Mouse (Mus musculus): ENCODE data around the gene Pcif1. TPM values are rescaled to one million over a fixed set of nuclear protein-coding genes. Genes with fewer than 3 reads are reported as not detected.

The Pcif1 gene
- total and polyA plus RNA-seq, 3 experiments, result 20.0 to 59.1 (median 33.6) TPM

GRCm38 (mm10) chr2:164912749-164913427, 33.8 kb downstream of the Pcif1 start:
- peaks cover 3% of the 10 kb centered on the region for H3K9me3 ChIP-seq (replicated peaks; ENCODE audit: low read length)
- H3K27ac ChIP-seq (ENCODE audit: insufficient read depth, low read depth), result peak overlapping the region; percentile 27
- TF ChIP-seq NRF1 (IDR thresholded peaks at IDR 0.05; ENCODE audit: low read depth, low read length) (no peak), ZNF384 (IDR thresholded peaks at IDR 0.05; ENCODE audit: low read depth, low read length) (peak; percentile 54), JUND (conservative IDR thresholded peaks at IDR 0.05; ENCODE audit: low read depth, low read length) (no peak)
- no peaks in the 10 kb centered on the region for H3K27me3 ChIP-seq (replicated peaks)
- peak overlapping the region; percentile 41 for H3K4me2 ChIP-seq (ENCODE audit: insufficient read depth, low read depth, poor library complexity, severe bottlenecking)
- peak overlapping the region; percentile 90; the same call in 1 of the 2 replicates for H3K9ac ChIP-seq (ENCODE audit: insufficient read depth, low read depth)
- peaks cover 12 to 45% of the 10 kb centered on the region in 2 experiments for H3K4me1 ChIP-seq (ENCODE audit: control insufficient read depth in 1 of 2, insufficient read depth in 2 of 2)
- H3K79me2 ChIP-seq (replicated peaks; ENCODE audit: control insufficient read depth, extremely low read depth, insufficient read depth, poor library complexity, severe bottlenecking), result peaks cover 10% of the 10 kb centered on the region
- dilution Hi-C loops (cut with MboI; ENCODE audit: extremely low pct_ligation_motif_present, extremely low pct_unique_long_range_greater_than_20kb, low sequenced_read_pairs), result no loop called here
- in situ Hi-C loops (cut with MboI; ENCODE audit: low pct_ligation_motif_present, low pct_unique_long_range_greater_than_20kb, low sequenced_read_pairs), result no loop called here
- peak; percentile 19 for DNase-seq (ENCODE audit: extremely low read depth)
- peaks cover 13 to 21% of the 10 kb centered on the region in 2 experiments for H3K36me3 ChIP-seq (replicated peaks in 1 of 2; ENCODE audit: control insufficient read depth in 1 of 2, insufficient read depth in 1 of 2, low read length in 1 of 2)
- peak overlapping the region in 2 of 3 experiments; percentile 11 to 90 for H3K4me3 ChIP-seq (replicated peaks in 1 of 3; ENCODE audit: low read depth in 2 of 3, low read length in 2 of 3, poor library complexity in 1 of 3)

DNA sequence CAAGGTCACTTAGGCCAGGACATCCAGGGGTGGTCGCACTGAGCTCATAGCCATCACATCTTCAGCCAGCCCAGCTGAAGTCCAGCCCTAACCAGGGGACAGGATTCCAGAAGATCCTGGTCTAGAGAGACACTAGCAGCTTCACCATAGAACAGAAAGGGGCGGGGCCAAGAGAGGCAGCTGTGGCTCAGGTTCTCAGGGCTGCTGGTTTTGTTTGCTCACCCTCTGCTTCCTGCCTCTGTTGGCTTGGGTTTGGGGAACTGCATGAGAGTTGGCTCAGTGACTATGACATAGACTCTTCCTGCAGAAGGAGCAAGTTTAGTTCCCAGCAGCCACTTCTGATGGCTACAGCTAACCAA, 34.3 kb downstream of the Pcif1 start:
- in situ Hi-C loops (cut with MboI; ENCODE audit: low pct_ligation_motif_present, low pct_unique_long_range_greater_than_20kb, low sequenced_read_pairs) (no loop called here), dilution Hi-C loops (cut with MboI; ENCODE audit: extremely low pct_ligation_motif_present, extremely low pct_unique_long_range_greater_than_20kb, low sequenced_read_pairs) (no loop called here)
- no peak overlapping the region for H3K9ac ChIP-seq (ENCODE audit: insufficient read depth, low read depth)
- peaks cover 8 to 19% of the 10 kb centered on the region in 2 experiments for H3K36me3 ChIP-seq (replicated peaks in 1 of 2; ENCODE audit: control insufficient read depth in 1 of 2, insufficient read depth in 1 of 2, low read length in 1 of 2)
- H3K27me3 ChIP-seq (replicated peaks), result no peaks in the 10 kb centered on the region
- peak; percentile 91 for DNase-seq (ENCODE audit: extremely low read depth)
- no peak overlapping the region for H3K4me3 ChIP-seq (replicated peaks in 1 of 3; ENCODE audit: low read depth in 2 of 3, low read length in 2 of 3, poor library complexity in 1 of 3)
- peaks cover 12 to 45% of the 10 kb centered on the region in 2 experiments for H3K4me1 ChIP-seq (ENCODE audit: control insufficient read depth in 1 of 2, insufficient read depth in 2 of 2)
- H3K27ac ChIP-seq (ENCODE audit: insufficient read depth, low read depth), result peak overlapping the region; percentile 27
- H3K9me3 ChIP-seq (replicated peaks; ENCODE audit: low read length), result no peaks in the 10 kb centered on the region
- H3K4me2 ChIP-seq (ENCODE audit: insufficient read depth, low read depth, poor library complexity, severe bottlenecking), result no peak overlapping the region
- peaks cover 10% of the 10 kb centered on the region for H3K79me2 ChIP-seq (replicated peaks; ENCODE audit: control insufficient read depth, extremely low read depth, insufficient read depth, poor library complexity, severe bottlenecking)
- TF ChIP-seq POLR2AphosphoS2 (IDR thresholded peaks at IDR 0.05; ENCODE audit: low read depth, low read length), result no peak
- no peak for TF ChIP-seq NELFE (IDR thresholded peaks at IDR 0.05; ENCODE audit: low read depth, low read length)
- no peak for TF ChIP-seq USF1 (IDR thresholded peaks at IDR 0.05; ENCODE audit: low read depth, low read length)
- no peak for TF ChIP-seq RCOR1 (conservative IDR thresholded peaks at IDR 0.05; ENCODE audit: low read depth, low read length)
- no peak for TF ChIP-seq ZMIZ1 (IDR thresholded peaks at IDR 0.05; ENCODE audit: low read depth, low read length)
- no peak for TF ChIP-seq RAD21 (IDR thresholded peaks at IDR 0.05; ENCODE audit: low read depth, low read length)
- TF ChIP-seq SIN3A (IDR thresholded peaks at IDR 0.05; ENCODE audit: low read length), result no peak
- 0 out of 2 replicates have a peak, but pooled peaks have one; percentile 8 for TF ChIP-seq ETS1 (conservative IDR thresholded peaks at IDR 0.05; ENCODE audit: low read depth, low read length)
- no peak for TF ChIP-seq MAFK (IDR thresholded peaks at IDR 0.05; ENCODE audit: insufficient replicate concordance, low read length)
- TF ChIP-seq CTCF (conservative IDR thresholded peaks at IDR 0.05 in 1 of 2, IDR thresholded peaks at IDR 0.05 in 1 of 2; ENCODE audit: low read depth in 2 of 2, low read length in 2 of 2), result no peak
- no peak for TF ChIP-seq MAX (IDR thresholded peaks at IDR 0.05; ENCODE audit: low read length)
- no peak for TF ChIP-seq UBTF (IDR thresholded peaks at IDR 0.05; ENCODE audit: low read depth, low read length)
- no peak for TF ChIP-seq MYC (IDR thresholded peaks at IDR 0.05; ENCODE audit: low read depth, low read length)
- 0 out of 2 replicates have a peak, but pooled peaks have one; percentile 45 for TF ChIP-seq ELF1 (IDR thresholded peaks at IDR 0.05; ENCODE audit: low read depth, low read length)

Data from CH12.LX (cell line).